Mouse (Mus musculus) MEL (cell line): ENCODE measurements at regions not wholly inside any gene's neighbourhood (a gene's known extent, or its start where the extent isn't known, plus 50 kb on each side); places are given as distances from the start of the nearest gene placed in this dataset.

Source experiments
- MAFK ChIP-seq: IDR thresholded peaks from 2 replicates; pipeline ENCODE4 v1.6.1; 2011; ENCODE audit warnings: low read depth, mild to moderate bottlenecking, low read length, improper control_type of control experiment, borderline replicate concordance
- POLR2A ChIP-seq, 2 experiments: IDR thresholded peaks; 2 replicates each; pipeline ENCODE4 v1.6.1; 2011 to 2012; ENCODE audit warnings: low read length in 2 of 2, mild to moderate bottlenecking in 2 of 2, control low read depth in 1 of 2, improper control_type of control experiment in 1 of 2, low read depth in 1 of 2, moderate library complexity in 1 of 2; ENCODE audit not compliant: control insufficient read depth in 1 of 2, insufficient read depth in 1 of 2, poor library complexity in 1 of 2

DNA sequence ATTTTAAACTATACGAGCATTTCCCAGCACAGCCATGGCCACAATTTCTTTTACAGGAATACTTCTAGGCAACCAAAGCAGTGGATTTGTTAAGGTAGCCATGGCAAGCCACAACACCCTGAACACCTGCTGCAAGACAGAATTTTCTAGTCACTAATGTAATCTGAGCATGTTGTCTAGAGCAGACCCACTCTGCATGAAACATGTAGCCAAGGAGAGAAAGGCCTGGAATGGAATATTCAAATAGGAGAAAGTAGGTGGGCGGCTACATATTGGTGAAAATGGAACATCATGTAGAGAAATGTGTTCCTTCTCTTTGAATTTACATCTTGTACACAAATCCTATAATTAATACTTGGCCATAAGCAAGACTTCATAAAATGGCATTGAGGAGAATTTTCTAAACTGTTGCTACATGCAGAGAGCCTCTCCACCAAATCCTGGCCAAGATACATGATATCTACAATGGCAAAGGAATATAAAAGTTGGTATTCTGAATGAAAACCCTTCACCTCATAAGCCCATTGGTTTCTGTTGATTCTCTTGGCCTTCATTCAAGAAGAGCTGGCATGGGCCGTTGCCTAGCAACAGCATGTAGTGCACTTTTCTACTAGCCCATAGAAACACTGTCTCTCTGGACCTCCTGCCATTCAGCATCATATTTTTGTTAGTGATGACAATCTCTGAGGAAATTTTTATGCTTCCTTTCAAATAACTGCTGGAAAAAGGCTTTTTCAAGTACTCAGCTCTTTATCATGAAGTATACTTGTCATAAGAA is 816.3 kb downstream of the Cypt12 start:
- TF ChIP-seq MAFK = no peak
- no peak for TF ChIP-seq POLR2A (IDR thresholded peaks at IDR 0.05; ENCODE audit: control insufficient read depth in 1 of 2, insufficient read depth in 1 of 2, low read depth in 1 of 2, low read length in 2 of 2, poor library complexity in 1 of 2)
